Mouse (Mus musculus): ENCODE results near the gene Dyrk3. TPM values are rescaled to one million over a fixed set of nuclear protein-coding genes. Genes with fewer than 3 reads are reported as not detected.
"Not testable (repeated sequence)": the region's sequence is repeated elsewhere in the genome, so short reads cannot be mapped to it uniquely, and the experiment has no call there.

The Dyrk3 gene
- polyA plus RNA-seq, 1 experiment from 2014 or later, result 4.5 TPM

DNA sequence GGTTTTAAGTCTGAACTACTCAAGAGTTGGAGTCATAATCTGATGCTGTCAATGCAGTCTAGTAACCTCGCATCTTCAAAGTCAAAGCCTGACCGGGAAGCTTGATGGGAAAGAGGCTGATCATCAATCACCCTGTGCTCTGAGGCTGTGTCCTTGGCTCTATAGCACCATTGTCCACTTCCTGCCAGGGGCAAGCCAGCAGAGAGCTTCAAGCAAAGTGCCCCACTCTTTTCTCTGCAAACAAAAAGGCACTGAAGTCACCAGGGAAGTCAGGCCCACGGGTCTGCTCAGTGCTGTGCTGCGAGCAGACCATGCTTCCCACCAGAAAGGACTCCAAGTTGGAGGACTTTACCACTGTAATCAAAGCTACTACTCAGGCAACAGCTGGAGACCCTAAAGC lies 39.1 kb upstream of the Dyrk3 start:
- Histone ChIP-seq H3K9me3 (no peaks in the 10 kb centered on the region), H3K4me3 (no peak overlapping the region), H3K4me1 (peaks cover 17% of the 10 kb centered on the region; the same call in 1 of the 2 replicates), H3K27ac (replicated peaks) (no peak overlapping the region), H3K36me3 (peaks cover 90% of the 10 kb centered on the region), H3K4me2 (no peak overlapping the region), H3K27me3 (replicated peaks) (no peaks in the 10 kb centered on the region), H3K9ac (no peak overlapping the region)
- no peak for ATAC-seq (ENCODE audit: extremely low read depth, insufficient number of reproducible peaks, low FRiP score, low TSS enrichment)
- 71% methylated on average over 4 of the region's 4 CpGs for WGBS

DNA sequence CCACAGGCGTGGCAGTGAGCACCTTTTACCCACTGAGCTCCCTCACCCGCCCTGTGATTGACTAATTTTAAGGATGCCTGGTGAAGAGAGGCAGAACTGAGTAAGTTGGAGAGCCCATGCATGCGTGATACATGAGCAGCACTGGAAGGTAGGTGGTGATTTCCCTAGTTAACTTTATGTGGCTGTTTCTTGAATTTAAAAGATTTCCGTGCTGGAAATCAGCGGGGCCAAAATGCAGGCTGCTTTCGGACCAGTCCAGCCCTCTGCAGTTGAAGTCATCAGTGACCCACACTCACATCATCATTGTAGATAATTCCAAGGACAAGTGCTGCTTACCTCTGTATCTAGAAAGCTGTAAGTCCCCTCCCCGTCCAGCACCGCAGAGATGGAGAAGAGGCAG lies 37.7 kb upstream of the Dyrk3 start:
- Histone ChIP-seq H3K27me3 (replicated peaks) (no peaks in the 10 kb centered on the region), H3K4me1 (peaks cover 9% of the 10 kb centered on the region; the same call in 1 of the 2 replicates), H3K9me3 (no peaks in the 10 kb centered on the region), H3K36me3 (peaks cover 97% of the 10 kb centered on the region), H3K9ac (no peak overlapping the region), H3K27ac (replicated peaks) (no peak overlapping the region), H3K4me2 (no peak overlapping the region), H3K4me3 (no peak overlapping the region)
- WGBS, result 88% methylated on average over 8 of the region's 8 CpGs
- no peak for ATAC-seq (ENCODE audit: extremely low read depth, insufficient number of reproducible peaks, low FRiP score, low TSS enrichment)

DNA sequence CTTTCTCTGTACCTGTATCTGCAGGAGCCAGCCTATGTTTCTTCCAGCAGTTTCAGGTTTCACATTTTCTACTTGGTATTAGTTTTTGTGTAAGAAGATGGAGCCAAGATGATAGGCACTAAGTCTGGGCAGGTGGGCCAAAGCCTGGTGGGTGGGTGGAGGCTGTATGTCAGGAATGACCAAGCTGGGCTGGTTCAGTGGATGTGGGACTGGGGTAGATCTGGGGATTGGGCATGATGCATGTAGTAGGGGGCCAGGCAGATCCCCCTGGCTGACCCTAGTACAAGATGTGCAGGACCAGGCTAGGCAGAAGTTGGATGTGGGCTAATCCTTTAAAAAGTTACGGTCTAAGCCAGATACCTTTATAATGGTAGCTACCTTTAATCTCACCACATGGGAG lies 37.0 kb upstream of the Dyrk3 start:
- H3K9ac ChIP-seq, result no peak overlapping the region
- no peak for ATAC-seq (ENCODE audit: extremely low read depth, insufficient number of reproducible peaks, low FRiP score, low TSS enrichment)
- no peaks in the 10 kb centered on the region for H3K9me3 ChIP-seq
- H3K4me2 ChIP-seq, result no peak overlapping the region
- H3K36me3 ChIP-seq, result peaks cover 97% of the 10 kb centered on the region
- H3K27me3 ChIP-seq (replicated peaks), result no peaks in the 10 kb centered on the region
- WGBS, result 90% methylated on average over 1 of the region's 1 CpGs
- H3K4me3 ChIP-seq, result no peak overlapping the region
- H3K27ac ChIP-seq (replicated peaks), result no peak overlapping the region
- peaks cover 9% of the 10 kb centered on the region; the same call in 1 of the 2 replicates for H3K4me1 ChIP-seq

DNA sequence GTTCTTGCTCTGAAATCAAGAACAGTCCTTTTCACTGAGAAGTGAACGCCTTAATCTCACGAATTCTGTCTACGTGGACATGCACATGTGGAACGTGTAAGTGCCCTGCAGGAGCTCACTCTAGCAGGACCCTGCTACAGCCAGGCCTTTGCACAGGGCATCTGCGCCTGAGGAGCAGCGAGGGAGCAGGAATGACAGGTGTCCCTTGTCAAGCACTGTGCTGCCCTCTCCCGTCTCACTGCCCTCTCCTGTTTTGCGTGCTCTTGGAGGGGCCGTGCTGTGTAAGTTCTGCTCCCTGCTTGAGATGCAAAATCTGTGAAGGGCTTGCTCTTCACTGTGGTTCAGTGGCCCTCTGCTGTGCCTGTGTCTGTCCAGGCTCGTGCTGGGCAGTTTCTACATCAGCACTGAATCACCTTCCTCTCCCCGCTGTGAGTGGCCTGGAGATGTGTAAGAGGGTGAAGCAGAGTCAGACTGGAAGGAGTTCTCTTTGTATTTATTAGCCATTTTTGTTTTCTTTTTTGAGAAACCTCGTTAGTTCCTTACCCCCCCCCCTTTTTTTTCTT lies 36.2 kb upstream of the Dyrk3 start:
- peaks cover 97% of the 10 kb centered on the region for H3K36me3 ChIP-seq
- H3K4me2 ChIP-seq, result no peak overlapping the region
- WGBS, result 64% methylated on average over 12 of the region's 12 CpGs
- 0 out of 2 replicates have a peak overlapping the region, but pooled peaks have one; percentile 9 for H3K9ac ChIP-seq
- H3K9me3 ChIP-seq, result no peaks in the 10 kb centered on the region
- H3K27me3 ChIP-seq (replicated peaks), result no peaks in the 10 kb centered on the region
- H3K4me3 ChIP-seq, result no peak overlapping the region
- H3K27ac ChIP-seq (replicated peaks), result no peak overlapping the region
- H3K4me1 ChIP-seq, result peaks cover 9% of the 10 kb centered on the region; the same call in 1 of the 2 replicates
- ATAC-seq (ENCODE audit: extremely low read depth, insufficient number of reproducible peaks, low FRiP score, low TSS enrichment), result no peak

DNA sequence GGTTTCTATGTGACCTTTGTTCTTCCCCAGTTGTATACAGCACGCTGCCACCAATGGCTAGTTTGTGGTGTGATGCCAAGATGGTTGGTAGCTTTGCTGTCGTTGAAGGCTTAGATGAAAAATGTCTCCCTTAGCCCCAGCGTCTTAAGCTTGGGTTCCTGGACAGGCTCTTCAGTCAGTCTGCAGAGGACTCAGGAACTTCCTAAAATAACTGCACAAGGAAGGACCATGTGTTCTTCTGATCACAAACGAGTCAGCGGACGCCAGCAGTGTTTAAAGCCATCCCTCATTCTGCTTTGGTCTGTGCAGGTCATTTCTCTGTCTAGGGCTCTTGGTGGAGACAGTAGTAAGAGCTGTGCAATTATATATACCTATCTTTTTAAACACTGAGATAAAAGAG lies 35.7 kb upstream of the Dyrk3 start:
- H3K27ac ChIP-seq (replicated peaks), result no peak overlapping the region

DNA sequence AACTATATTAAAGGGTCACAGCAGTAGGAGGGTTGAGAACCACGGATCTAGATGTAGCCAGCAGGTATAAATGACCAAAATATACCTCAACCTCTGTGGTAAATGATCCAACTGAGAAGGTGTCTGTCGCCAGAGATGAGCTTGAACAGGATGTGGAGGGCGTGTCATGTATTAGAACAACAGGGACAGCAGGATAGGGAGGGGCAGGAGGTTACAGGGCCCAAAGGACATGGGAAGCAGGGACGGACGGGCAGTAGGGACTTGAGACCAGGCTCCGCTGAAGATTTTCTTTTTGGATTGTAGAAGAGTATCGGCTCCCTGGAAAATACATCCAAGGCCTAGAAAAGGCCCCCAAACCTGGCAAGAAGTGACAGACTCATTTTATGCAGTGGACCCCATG lies 34.9 kb upstream of the Dyrk3 start:
- Histone ChIP-seq H3K4me3 (no peak overlapping the region), H3K36me3 (peaks cover 100% of the 10 kb centered on the region), H3K4me1 (peaks cover 9% of the 10 kb centered on the region; the same call in 1 of the 2 replicates), H3K27ac (replicated peaks) (no peak overlapping the region), H3K27me3 (replicated peaks) (no peaks in the 10 kb centered on the region), H3K4me2 (no peak overlapping the region), H3K9ac (no peak overlapping the region), H3K9me3 (no peaks in the 10 kb centered on the region)
- 74% methylated on average over 7 of the region's 7 CpGs for WGBS
- no peak for ATAC-seq (ENCODE audit: extremely low read depth, insufficient number of reproducible peaks, low FRiP score, low TSS enrichment)

More for the DNA sequence above, 35.7 kb upstream of the Dyrk3 start:
- Histone ChIP-seq H3K4me2 (no peak overlapping the region), H3K9ac (no peak overlapping the region), H3K36me3 (peaks cover 100% of the 10 kb centered on the region), H3K4me1 (peaks cover 9% of the 10 kb centered on the region; the same call in 1 of the 2 replicates), H3K9me3 (no peaks in the 10 kb centered on the region), H3K4me3 (no peak overlapping the region), H3K27me3 (replicated peaks) (no peaks in the 10 kb centered on the region)
- ATAC-seq (ENCODE audit: extremely low read depth, insufficient number of reproducible peaks, low FRiP score, low TSS enrichment), result no peak
- 55% methylated on average over 6 of the region's 6 CpGs for WGBS

DNA sequence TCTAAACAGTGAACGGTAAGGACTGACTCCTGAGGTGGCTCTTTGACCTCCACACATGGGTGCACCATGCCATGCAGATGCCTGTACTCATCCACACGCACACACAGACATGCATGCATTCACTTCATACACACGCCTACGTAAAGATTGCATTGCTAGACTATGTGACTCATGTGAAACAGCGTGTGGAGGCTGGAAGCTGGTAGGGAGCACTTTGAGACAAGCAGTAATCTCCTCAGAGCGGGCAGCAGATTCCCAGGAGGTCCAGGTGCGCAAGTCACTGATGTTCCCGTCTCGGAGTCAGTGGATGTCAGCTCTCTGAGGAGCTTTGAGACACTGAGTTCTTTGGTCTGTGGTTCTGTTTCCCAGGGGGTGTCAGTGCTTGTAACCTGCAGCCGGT lies 29.5 kb upstream of the Dyrk3 start:
- peaks cover 6% of the 10 kb centered on the region for H3K4me1 ChIP-seq
- H3K4me3 ChIP-seq, result no peak overlapping the region
- no peak for ATAC-seq (ENCODE audit: extremely low read depth, insufficient number of reproducible peaks, low FRiP score, low TSS enrichment)
- no peak overlapping the region for H3K9ac ChIP-seq
- 91% methylated on average over 10 of the region's 10 CpGs for WGBS
- no peak overlapping the region for H3K27ac ChIP-seq (replicated peaks)
- H3K36me3 ChIP-seq, result peaks cover 100% of the 10 kb centered on the region
- H3K4me2 ChIP-seq, result no peak overlapping the region
- no peaks in the 10 kb centered on the region for H3K9me3 ChIP-seq
- no peaks in the 10 kb centered on the region for H3K27me3 ChIP-seq (replicated peaks)

DNA sequence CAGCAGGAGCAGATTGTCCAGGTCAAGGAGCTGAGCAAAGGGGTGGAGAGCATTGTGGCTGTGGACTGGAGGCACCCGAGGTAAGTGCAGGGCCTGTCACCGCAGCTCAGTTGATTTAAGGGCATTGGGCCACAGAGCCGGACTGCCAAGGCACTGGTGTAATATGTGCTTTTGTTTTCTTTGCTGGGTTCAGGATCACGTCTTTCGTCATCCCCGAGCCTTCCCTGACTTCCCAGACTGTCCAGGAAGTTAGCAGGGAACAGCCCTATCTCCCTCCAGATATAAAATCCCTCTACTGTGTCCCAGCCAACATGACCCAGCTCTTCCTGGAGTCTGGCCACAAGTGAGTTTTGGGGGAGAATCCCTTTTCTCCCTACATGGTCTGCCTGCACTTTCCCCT lies 26.3 kb upstream of the Dyrk3 start:
- H3K27me3 ChIP-seq (replicated peaks), result no peaks in the 10 kb centered on the region
- 69% methylated on average over 6 of the region's 6 CpGs for whole genome bisulfite sequencing
- no peak overlapping the region; the same call in 1 of the 2 replicates for H3K27ac ChIP-seq (replicated peaks)
- no peak overlapping the region for H3K4me2 ChIP-seq
- no peak overlapping the region for H3K4me3 ChIP-seq
- ATAC-seq (ENCODE audit: extremely low read depth, insufficient number of reproducible peaks, low FRiP score, low TSS enrichment), result no peak
- no peaks in the 10 kb centered on the region for H3K9me3 ChIP-seq
- peaks cover 97% of the 10 kb centered on the region for H3K36me3 ChIP-seq
- H3K4me1 ChIP-seq, result peaks cover 6% of the 10 kb centered on the region
- H3K9ac ChIP-seq, result no peak overlapping the region

DNA sequence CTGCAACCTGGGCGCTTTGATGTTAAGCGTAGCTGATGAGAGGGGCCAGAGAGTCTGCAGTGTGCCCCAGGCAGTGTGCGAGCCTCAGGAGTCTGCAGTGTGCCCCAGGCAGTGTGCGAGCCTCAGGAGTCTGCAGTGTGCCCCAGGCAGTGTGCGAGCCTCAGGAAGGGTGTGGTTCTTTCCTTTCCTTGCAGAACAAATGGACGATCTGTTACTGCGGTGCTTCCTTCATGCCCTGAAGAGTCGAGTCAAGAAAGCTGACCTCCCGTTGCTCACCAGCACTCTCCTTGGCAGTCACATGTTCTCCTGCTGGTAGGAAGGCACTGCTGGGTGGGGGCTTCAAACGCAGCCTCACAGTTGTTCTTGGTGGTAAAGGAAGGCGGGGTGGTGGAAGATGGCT lies 23.0 kb upstream of the Dyrk3 start:
- WGBS, result 71% methylated on average over 11 of the region's 11 CpGs
- Histone ChIP-seq H3K4me2 (no peak overlapping the region), H3K4me1 (peaks cover 6% of the 10 kb centered on the region), H3K27ac (replicated peaks) (no peak overlapping the region), H3K9ac (no peak overlapping the region), H3K27me3 (replicated peaks) (no peaks in the 10 kb centered on the region), H3K4me3 (no peak overlapping the region), H3K9me3 (no peaks in the 10 kb centered on the region), H3K36me3 (peaks cover 78% of the 10 kb centered on the region)
- ATAC-seq (ENCODE audit: extremely low read depth, insufficient number of reproducible peaks, low FRiP score, low TSS enrichment), result no peak

DNA sequence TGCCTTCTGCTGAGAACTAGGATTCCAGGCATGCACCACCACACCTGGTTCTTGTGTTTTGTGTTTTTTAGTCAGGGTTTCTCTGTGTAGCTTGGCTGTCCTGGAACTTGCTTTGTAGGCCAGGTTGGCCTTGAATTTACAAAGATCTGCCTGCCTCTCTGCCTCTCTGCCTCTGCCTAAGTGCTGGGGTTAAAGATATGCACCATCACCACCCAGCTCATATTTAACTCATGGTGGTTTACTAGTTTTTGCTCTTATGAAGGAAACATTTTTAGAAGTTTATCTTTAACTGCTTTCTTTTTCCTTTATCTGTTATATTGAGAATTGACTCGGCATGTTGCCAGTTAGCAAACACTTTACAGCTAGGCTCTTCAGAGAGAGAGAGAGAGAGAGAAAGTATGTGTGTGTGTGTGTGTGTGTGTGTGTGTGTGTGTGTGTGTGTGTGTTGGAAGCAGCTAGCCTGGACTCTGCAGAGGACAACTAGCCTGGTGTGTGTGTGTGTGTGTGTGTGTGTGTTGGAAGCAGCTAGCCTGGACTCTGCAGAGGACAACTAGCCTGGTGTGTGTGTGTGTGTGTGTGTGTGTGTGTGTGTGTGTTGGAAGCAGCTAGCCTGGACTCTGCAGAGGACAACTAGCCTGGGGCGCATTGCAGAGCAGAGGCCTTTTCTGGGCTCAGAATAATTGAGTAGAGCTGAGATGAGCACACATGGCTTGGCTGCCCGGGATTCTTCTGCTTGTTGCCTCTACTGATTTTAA lies 21.6 kb upstream of the Dyrk3 start:
- H3K4me1 ChIP-seq; H3K27ac ChIP-seq (replicated peaks); H3K4me2 ChIP-seq; H3K4me3 ChIP-seq; H3K9me3 ChIP-seq; H3K27me3 ChIP-seq (replicated peaks); H3K9ac ChIP-seq; ATAC-seq (ENCODE audit: extremely low read depth, insufficient number of reproducible peaks, low FRiP score, low TSS enrichment): not testable (repeated sequence)
- WGBS, result 83% methylated on average over 3 of the region's 3 CpGs
- H3K36me3 ChIP-seq, result peaks cover 69% of the 10 kb centered on the region

DNA sequence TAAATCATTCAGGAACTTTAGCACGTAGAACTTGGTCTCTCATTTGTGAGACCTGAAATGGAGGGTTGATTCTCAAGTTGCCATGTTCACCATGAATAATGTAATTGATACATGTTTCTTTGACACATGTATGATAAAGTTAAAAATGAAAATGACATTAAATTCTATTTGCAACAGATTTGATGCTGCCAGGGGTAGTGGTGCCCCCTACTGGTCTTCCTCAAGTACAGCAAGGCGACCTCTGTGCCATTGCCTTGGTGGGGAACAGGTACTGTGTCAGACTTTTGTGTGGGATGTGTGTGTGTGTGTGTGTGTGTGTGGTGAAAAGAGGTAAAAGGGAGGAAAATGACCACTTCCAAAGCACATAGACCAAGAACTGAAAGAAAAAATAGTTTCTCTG lies 17.3 kb upstream of the Dyrk3 start:
- Histone ChIP-seq H3K4me3 (no peak overlapping the region), H3K9me3 (no peaks in the 10 kb centered on the region), H3K4me1 (peaks cover 12% of the 10 kb centered on the region), H3K27ac (replicated peaks) (no peak overlapping the region), H3K4me2 (no peak overlapping the region), H3K9ac (no peak overlapping the region), H3K36me3 (peaks cover 26% of the 10 kb centered on the region), H3K27me3 (replicated peaks) (no peaks in the 10 kb centered on the region)
- no peak for ATAC-seq (ENCODE audit: extremely low read depth, insufficient number of reproducible peaks, low FRiP score, low TSS enrichment)
- WGBS, result 55% methylated on average over 2 of the region's 2 CpGs
